Mouse (Mus musculus) myocyte (in vitro differentiated cells): ENCODE results near the gene Caskin2.

Experiments used
- CEBPB ChIP-seq: IDR thresholded peaks from 2 replicates; pipeline ENCODE4 v1.6.1; 2011; ENCODE audit warnings: mild to moderate bottlenecking, moderate library complexity; ENCODE audit not compliant: poor library complexity, insufficient read depth, severe bottlenecking
- E2F4 ChIP-seq: IDR thresholded peaks from one replicate; pipeline ENCODE4 v1.6.1; 2011; ENCODE audit warnings: mild to moderate bottlenecking, control low read depth, moderate library complexity; ENCODE audit not compliant: insufficient read depth
- MAX ChIP-seq: IDR thresholded peaks from one replicate; pipeline ENCODE4 v1.6.1; 2011; ENCODE audit warnings: low read depth, mild to moderate bottlenecking, control low read depth
- MYOD1 ChIP-seq, 3 experiments: IDR thresholded peaks; one replicate each; pipeline ENCODE4 v1.6.1; 2011; ENCODE audit warnings: control low read depth in 2 of 3, low read depth in 2 of 3, mild to moderate bottlenecking in 2 of 3, moderate library complexity in 1 of 3; ENCODE audit not compliant: insufficient read length in 2 of 3, control insufficient read depth in 1 of 3
- POLR2A ChIP-seq: IDR thresholded peaks from one replicate; pipeline ENCODE4 v1.6.1; 2011; ENCODE audit warnings: low read depth, mild to moderate bottlenecking, control low read depth, moderate library complexity; ENCODE audit not compliant: insufficient read length
- POLR2AphosphoS2 ChIP-seq: IDR thresholded peaks from one replicate; pipeline ENCODE4 v1.6.1; 2011; ENCODE audit warnings: low read depth, control low read depth; ENCODE audit not compliant: insufficient read length
- REST ChIP-seq: IDR thresholded peaks from one replicate; pipeline ENCODE4 v1.6.1; 2011; ENCODE audit warnings: mild to moderate bottlenecking, control low read depth, moderate library complexity; ENCODE audit not compliant: insufficient read depth, insufficient read length
- SRF ChIP-seq: IDR thresholded peaks from one replicate; pipeline ENCODE4 v1.6.1; 2011; ENCODE audit warnings: low read depth; ENCODE audit not compliant: control insufficient read depth, insufficient read length
- TCF12 ChIP-seq: IDR thresholded peaks from one replicate; pipeline ENCODE4 v1.6.1; 2011; ENCODE audit warnings: mild to moderate bottlenecking, control low read depth; ENCODE audit not compliant: poor library complexity, insufficient read depth, severe bottlenecking
- USF1 ChIP-seq: IDR thresholded peaks from one replicate; pipeline ENCODE4 v1.6.1; 2011; ENCODE audit warnings: low read depth, mild to moderate bottlenecking, control low read depth, moderate library complexity

DNA sequence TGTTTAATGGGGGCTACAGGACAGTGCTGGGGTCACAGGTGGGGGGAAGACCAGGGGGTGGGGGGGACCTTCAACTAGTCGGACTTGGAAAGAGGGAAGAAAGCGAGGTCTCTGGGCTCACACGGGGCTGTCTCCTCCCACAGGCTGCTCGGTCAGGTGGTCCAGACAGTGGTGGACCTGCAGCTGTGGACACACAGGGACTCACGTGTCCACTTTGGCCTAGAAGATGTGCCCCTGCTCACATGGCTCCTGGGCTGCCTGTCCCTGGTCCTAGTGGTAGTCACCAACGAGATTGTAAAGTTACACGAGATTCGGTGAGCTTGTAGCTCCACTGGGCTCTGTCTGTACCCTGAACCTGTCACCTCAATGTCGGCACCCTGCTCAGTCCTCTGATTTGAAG lies 15.8 kb downstream of the Caskin2 start:
- no peak for TF ChIP-seq POLR2A
- TF ChIP-seq MAX: no peak
- no peak for TF ChIP-seq USF1
- no peak for TF ChIP-seq E2F4
- TF ChIP-seq REST: no peak
- TF ChIP-seq MYOD1 (IDR thresholded peaks at IDR 0.05; ENCODE audit: control insufficient read depth in 1 of 3, insufficient read length in 2 of 3, low read depth in 2 of 3): no peak
- no peak for TF ChIP-seq SRF
- no peak for TF ChIP-seq TCF12
- peak; percentile 75 for TF ChIP-seq POLR2AphosphoS2
- no peak for TF ChIP-seq CEBPB
